Mouse (Mus musculus) erythroblast, embryonic 14.5 days (primary cell): Measurements from ENCODE around the gene Utrn. TPM values are rescaled to one million over a fixed set of nuclear protein-coding genes. Genes with fewer than 3 reads are reported as not detected.

Source experiments
- H3K27me3 ChIP-seq: 2 replicates; pipeline ENCODE4 v1.6.1; 2012; ENCODE audit warnings: inconsistent platforms; ENCODE audit not compliant: control insufficient read depth
- H3K36me3 ChIP-seq: 2 replicates; pipeline ENCODE4 v1.6.1; 2012; ENCODE audit warnings: mild to moderate bottlenecking, inconsistent platforms; ENCODE audit not compliant: control insufficient read depth
- H3K4me1 ChIP-seq: 2 replicates; pipeline ENCODE4 v1.6.1; 2012; ENCODE audit warnings: inconsistent platforms; ENCODE audit not compliant: control insufficient read depth
- H3K4me3 ChIP-seq: replicated peaks from 2 replicates; pipeline ENCODE3; 2012; ENCODE audit warnings: moderate library complexity, mild to moderate bottlenecking, inconsistent platforms
- H3K9me3 ChIP-seq: 2 replicates; pipeline ENCODE4 v1.6.1; 2012; ENCODE audit warnings: low read length, inconsistent platforms, mixed read lengths; ENCODE audit not compliant: control insufficient read depth
- GATA1 ChIP-seq: IDR thresholded peaks from 2 replicates; pipeline ENCODE4 v1.6.1; 2012; ENCODE audit warnings: low read length, inconsistent platforms, mixed read lengths
- TAL1 ChIP-seq: IDR thresholded peaks from 3 replicates; pipeline ENCODE4 v1.6.1; 2012; ENCODE audit warnings: low read length, inconsistent platforms, mixed read lengths
- polyA plus RNA-seq: library from polyadenylated mRNA; stranded (reverse); fragments of >175 nt; gene quantifications from 2 replicates; pipeline ENCODE4 v1.2.3, GENCODE M21; 2012

Utrn gene
- polyA plus RNA-seq, 1 experiment = 0.01 TPM

GRCm38 (mm10) chr10:12848322-12849108 lies 20.6 kb downstream of the Utrn start:
- H3K9me3 ChIP-seq = no peaks in the 10 kb centered on the region
- no peaks in the 10 kb centered on the region for H3K4me1 ChIP-seq
- no peak overlapping the region for H3K4me3 ChIP-seq
- no peak for TF ChIP-seq GATA1
- TF ChIP-seq TAL1 = no peak
- H3K27me3 ChIP-seq = no peaks in the 10 kb centered on the region
- H3K36me3 ChIP-seq = no peaks in the 10 kb centered on the region

- Histone ChIP-seq H3K9me3 (no peaks in the 10 kb centered on the region), H3K4me3 (no peak overlapping the region), H3K36me3 (no peaks in the 10 kb centered on the region), H3K4me1 (no peaks in the 10 kb centered on the region), H3K27me3 (no peaks in the 10 kb centered on the region)
- TF ChIP-seq GATA1 (no peak), TAL1 (no peak)
Measured at GRCm38 (mm10) chr10:12842543-12842942, 26.6 kb downstream of the Utrn start.

GRCm38 (mm10) chr10:12841497-12841896 lies 27.7 kb downstream of the Utrn start:
- no peaks in the 10 kb centered on the region for H3K27me3 ChIP-seq
- no peaks in the 10 kb centered on the region for H3K4me1 ChIP-seq
- TF ChIP-seq TAL1 (no peak), GATA1 (no peak)
- no peaks in the 10 kb centered on the region for H3K9me3 ChIP-seq
- H3K36me3 ChIP-seq = no peaks in the 10 kb centered on the region
- no peak overlapping the region for H3K4me3 ChIP-seq

- Histone ChIP-seq H3K27me3 (no peaks in the 10 kb centered on the region), H3K9me3 (no peaks in the 10 kb centered on the region), H3K4me3 (no peak overlapping the region), H3K4me1 (no peaks in the 10 kb centered on the region), H3K36me3 (no peaks in the 10 kb centered on the region)
- no peak for TF ChIP-seq GATA1
- TF ChIP-seq TAL1 = no peak
Measured at GRCm38 (mm10) chr10:12837636-12838035, 31.5 kb downstream of the Utrn start.

- H3K4me3 ChIP-seq = no peak overlapping the region
- H3K27me3 ChIP-seq = no peaks in the 10 kb centered on the region
- no peaks in the 10 kb centered on the region for H3K9me3 ChIP-seq
- no peaks in the 10 kb centered on the region for H3K4me1 ChIP-seq
- no peak for TF ChIP-seq GATA1
- no peak for TF ChIP-seq TAL1
- H3K36me3 ChIP-seq = no peaks in the 10 kb centered on the region
Measured at GRCm38 (mm10) chr10:12836048-12836816, 32.9 kb downstream of the Utrn start.

GRCm38 (mm10) chr10:12834215-12834614 lies 35.0 kb downstream of the Utrn start:
- no peak overlapping the region for H3K4me3 ChIP-seq
- no peaks in the 10 kb centered on the region for H3K4me1 ChIP-seq
- H3K27me3 ChIP-seq = no peaks in the 10 kb centered on the region
- no peaks in the 10 kb centered on the region for H3K9me3 ChIP-seq
- TF ChIP-seq TAL1 = no peak
- TF ChIP-seq GATA1 = no peak
- no peaks in the 10 kb centered on the region for H3K36me3 ChIP-seq

GRCm38 (mm10) chr10:12832163-12832562 lies 37.0 kb downstream of the Utrn start:
- Histone ChIP-seq H3K4me3 (no peak overlapping the region), H3K36me3 (no peaks in the 10 kb centered on the region), H3K27me3 (no peaks in the 10 kb centered on the region), H3K4me1 (no peaks in the 10 kb centered on the region), H3K9me3 (no peaks in the 10 kb centered on the region)
- no peak for TF ChIP-seq GATA1
- no peak for TF ChIP-seq TAL1

- Histone ChIP-seq H3K9me3 (no peaks in the 10 kb centered on the region), H3K36me3 (no peaks in the 10 kb centered on the region), H3K27me3 (no peaks in the 10 kb centered on the region), H3K4me3 (no peak overlapping the region), H3K4me1 (peaks cover 2% of the 10 kb centered on the region; the same call in 1 of the 2 replicates)
- no peak for TF ChIP-seq GATA1
- no peak for TF ChIP-seq TAL1
Measured at GRCm38 (mm10) chr10:12827778-12828177, 41.4 kb downstream of the Utrn start.

- no peaks in the 10 kb centered on the region for H3K9me3 ChIP-seq
- H3K4me3 ChIP-seq = no peak overlapping the region
- TF ChIP-seq TAL1 = no peak
- no peak for TF ChIP-seq GATA1
- H3K36me3 ChIP-seq = no peaks in the 10 kb centered on the region
- H3K4me1 ChIP-seq = peaks cover 2% of the 10 kb centered on the region; the same call in 1 of the 2 replicates
- no peaks in the 10 kb centered on the region for H3K27me3 ChIP-seq
Measured at GRCm38 (mm10) chr10:12827306-12827705, 41.9 kb downstream of the Utrn start.

- TF ChIP-seq GATA1 (no peak), TAL1 (no peak)
- Histone ChIP-seq H3K4me1 (peaks cover 2% of the 10 kb centered on the region; the same call in 1 of the 2 replicates), H3K4me3 (no peak overlapping the region), H3K36me3 (no peaks in the 10 kb centered on the region), H3K9me3 (no peaks in the 10 kb centered on the region), H3K27me3 (no peaks in the 10 kb centered on the region)
Measured at GRCm38 (mm10) chr10:12826760-12827281, 42.3 kb downstream of the Utrn start.
